In the genomic region with DNA sequence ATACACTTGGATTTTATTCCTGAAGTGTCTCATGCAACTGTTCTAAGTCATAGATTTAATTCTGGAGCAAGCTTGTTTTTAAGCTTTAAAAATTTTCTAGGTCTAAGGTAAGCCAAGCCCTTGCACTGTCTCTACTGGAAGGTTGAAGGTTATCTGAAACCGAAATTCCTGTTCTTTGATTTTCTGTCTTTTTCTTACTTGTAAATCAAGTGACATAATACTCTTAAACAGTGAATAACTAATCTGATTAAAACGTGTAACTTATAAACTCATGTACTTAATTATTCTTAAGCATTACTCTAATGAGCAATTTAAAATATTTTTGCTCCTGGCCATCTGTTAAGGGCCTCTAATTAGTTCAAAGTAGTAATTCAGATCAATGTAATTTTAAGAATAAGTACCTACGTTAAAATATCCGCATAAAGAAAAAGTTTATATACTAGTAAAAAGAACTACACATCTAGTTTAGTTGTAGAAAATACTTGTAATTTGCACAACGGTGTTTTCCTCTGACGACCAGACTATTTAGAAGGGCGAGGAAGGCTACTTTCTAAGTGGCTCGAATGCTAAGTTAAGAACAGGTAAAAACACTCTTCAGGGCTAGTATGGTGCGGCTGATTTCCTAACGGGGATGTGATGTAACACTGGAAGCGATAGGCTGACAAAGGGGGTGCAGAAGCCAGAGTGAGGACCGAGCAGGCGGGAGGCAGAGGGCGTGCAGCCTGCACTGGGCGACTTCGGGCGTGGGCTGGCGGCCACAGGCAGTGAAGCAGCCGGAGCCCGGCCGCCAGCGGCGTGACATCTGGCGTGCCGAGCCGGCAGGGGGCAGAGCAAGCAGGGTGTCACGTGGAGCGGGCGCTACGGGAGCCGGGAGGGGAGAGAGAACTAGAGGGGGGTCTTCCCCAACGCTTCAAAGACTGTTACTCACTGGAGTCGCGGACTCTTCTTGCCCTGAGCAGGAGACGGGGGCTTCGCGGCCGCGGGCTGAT, we compare ENCODE assay signal across 7 mouse cellular contexts. TPM values are rescaled to one million over a fixed set of nuclear protein-coding genes. Genes with fewer than 3 reads are reported as not detected.
A peak's percentile ranks its signal among the peaks of the same experiment; 100 is the strongest.
DNase-seq lines count a peak whose midpoint lies in the region; ATAC-seq lines count a peak whose summit lies in the region.

No protein-coding gene starts in this region.

- peak; percentile 57 for ATAC-seq in intestine, embryonic 16.5 days
- peak; percentile 71 for ATAC-seq in midbrain, embryonic 11.5 days (ENCODE audit: low FRiP score)

- H3K4me3 ChIP-seq in intestine, embryonic 16.5 days (ENCODE audit: low read length) = peak overlapping the region; percentile 94
- H3K4me3 ChIP-seq in midbrain, embryonic 11.5 days (ENCODE audit: low read depth, low read length) = peak overlapping the region; percentile 97

- WGBS in intestine, embryonic 16.5 days = 1% methylated on average over 39 of the region's 39 CpGs
- WGBS in midbrain, embryonic 11.5 days = 2% methylated on average over 38 of the region's 39 CpGs

- H3K9ac ChIP-seq in intestine, embryonic 16.5 days (ENCODE audit: low read depth, low read length) = peak overlapping the region; percentile 95
- H3K9ac ChIP-seq in midbrain, embryonic 11.5 days (ENCODE audit: low read length) = peak overlapping the region; percentile 98

- H3K36me3 ChIP-seq in intestine, embryonic 16.5 days (ENCODE audit: control insufficient read depth, insufficient read depth, low read length) = no peaks in the 10 kb centered on the region
- H3K36me3 ChIP-seq in midbrain, embryonic 11.5 days (ENCODE audit: control insufficient read depth, insufficient read depth, low read length) = no peaks in the 10 kb centered on the region

- DNase-seq in adrenal gland, adult 18-20 months (ENCODE audit: low spot score in 2 of 2) = peak; percentile 96
- DNase-seq in embryo, embryonic 11 days = peak; percentile 93
- DNase-seq in gastrocnemius, postnatal 36 days = peak; percentile 90 to 93
- DNase-seq in left cerebral cortex, postnatal 36 days (ENCODE audit: low spot score in 2 of 2) = peak; percentile 94
- DNase-seq in midbrain, embryonic 11.5 days (ENCODE audit: low spot score, missing footprints) = peak; percentile 97
- peak; percentile 94 for DNase-seq in skeletal muscle tissue, adult 2 months (ENCODE audit: low read depth, low spot score)

- peak overlapping the region; percentile 50 for H3K4me2 ChIP-seq in intestine, embryonic 16.5 days (ENCODE audit: low read depth, low read length)
- peak overlapping the region; percentile 62 for H3K4me2 ChIP-seq in midbrain, embryonic 11.5 days

- peak overlapping the region; percentile 100 for H3K27ac ChIP-seq in intestine, embryonic 16.5 days (ENCODE audit: low read length)
- peak overlapping the region; percentile 99 for H3K27ac ChIP-seq in midbrain, embryonic 11.5 days (ENCODE audit: low read depth, low read length)

- no peaks in the 10 kb centered on the region for H3K9me3 ChIP-seq in intestine, embryonic 16.5 days (ENCODE audit: control insufficient read depth, low read length)
- H3K9me3 ChIP-seq in midbrain, embryonic 11.5 days (ENCODE audit: control insufficient read depth, low read length) = no peaks in the 10 kb centered on the region

- intact Hi-C loops in gastrocnemius, postnatal 36 days (cut with DNase I) = loop anchor here (10.0 kb wide), 2 partner anchors 200 to 780 kb away; a partner anchor contains a TSS
- intact Hi-C loops in left cerebral cortex, postnatal 36 days (cut with DNase I) = loop anchor here (2.0 to 5.0 kb wide), 5 partner anchors 32 to 782 kb away; a partner anchor contains a TSS

- H3K27me3 ChIP-seq in intestine, embryonic 16.5 days (replicated peaks; ENCODE audit: control insufficient read depth, insufficient read depth, low read length) = no peaks in the 10 kb centered on the region
- H3K27me3 ChIP-seq in midbrain, embryonic 11.5 days (ENCODE audit: control insufficient read depth, insufficient read depth, low read length) = no peaks in the 10 kb centered on the region

- no peaks in the 10 kb centered on the region; the same call in 1 of the 2 replicates for H3K4me1 ChIP-seq in intestine, embryonic 16.5 days (ENCODE audit: control insufficient read depth, insufficient read depth, low read length)
- H3K4me1 ChIP-seq in midbrain, embryonic 11.5 days (ENCODE audit: control insufficient read depth, insufficient read depth, low read length) = peaks cover 10% of the 10 kb centered on the region; the same call in 1 of the 2 replicates

RNA-seq across cellular contexts. Expression of a gene that starts 1.6 kb away (rescaled TPM):
- total RNA-seq in adrenal gland, adult 18-20 months (2021) = 10 to 100 TPM; 79.5 to 80.1 TPM
- total RNA-seq in gastrocnemius, postnatal 36 days (2021) = 100 to 1,000 TPM; 112 to 114 TPM
- polyA plus RNA-seq in intestine, embryonic 16.5 days (2015; fragmentation: Nextera tagmentation; extraction: Ambion mirVana) = 8.7 and 9.5 TPM in 2 replicates
- total RNA-seq in left cerebral cortex, postnatal 36 days (2021) = 10 to 100 TPM; 94.2 to 95.2 TPM
- 13.1 and 13.2 TPM in 2 replicates for polyA plus RNA-seq in midbrain, embryonic 11.5 days (2014; fragmentation: Nextera tagmentation; extraction: Ambion mirVana)

RNA-seq across cellular contexts. Expression of a gene that starts 1.6 kb away (rescaled TPM):
- 1 to 10 TPM; 2.1 to 4.1 TPM for total RNA-seq in adrenal gland, adult 18-20 months (2021)
- under 1 TPM; 0.25 to 0.31 TPM for total RNA-seq in gastrocnemius, postnatal 36 days (2021)
- 2.9 and 3.2 TPM in 2 replicates for polyA plus RNA-seq in intestine, embryonic 16.5 days (2015; fragmentation: Nextera tagmentation; extraction: Ambion mirVana)
- 1 to 10 TPM; 1.2 to 1.6 TPM for total RNA-seq in left cerebral cortex, postnatal 36 days (2021)
- polyA plus RNA-seq in midbrain, embryonic 11.5 days (2014; fragmentation: Nextera tagmentation; extraction: Ambion mirVana) = 0.92 and 1.2 TPM in 2 replicates

RNA-seq across cellular contexts. Expression of a gene that starts 28.9 kb away (rescaled TPM):
- total RNA-seq in adrenal gland, adult 18-20 months (2021) = 1 to 10 TPM; 2.2 to 2.5 TPM
- total RNA-seq in gastrocnemius, postnatal 36 days (2021) = 1 to 10 TPM; 1.5 to 3.4 TPM
- polyA plus RNA-seq in intestine, embryonic 16.5 days (2015; fragmentation: Nextera tagmentation; extraction: Ambion mirVana) = 0.88 and 1.0 TPM in 2 replicates
- total RNA-seq in left cerebral cortex, postnatal 36 days (2021) = 1 to 10 TPM; 2.6 to 3.9 TPM
- polyA plus RNA-seq in midbrain, embryonic 11.5 days (2014; fragmentation: Nextera tagmentation; extraction: Ambion mirVana) = 0.36 and 0.91 TPM in 2 replicates

RNA-seq across cellular contexts. Expression of a gene that starts 52.1 kb away (rescaled TPM):
- total RNA-seq in adrenal gland, adult 18-20 months (2021) = not detected
- not detected for total RNA-seq in gastrocnemius, postnatal 36 days (2021)
- not detected in 2 replicates for polyA plus RNA-seq in intestine, embryonic 16.5 days (2015; fragmentation: Nextera tagmentation; extraction: Ambion mirVana)
- not detected for total RNA-seq in left cerebral cortex, postnatal 36 days (2021)
- not detected in 2 replicates for polyA plus RNA-seq in midbrain, embryonic 11.5 days (2014; fragmentation: Nextera tagmentation; extraction: Ambion mirVana)

Comparison
In these comparisons a context has a peak if more than half of its experiments do, and no peak if none do; other contexts are left out.
1. Peak in every context shown above with its lines: DNase-seq, ATAC-seq, H3K4me3 ChIP-seq and H3K27ac ChIP-seq.